Mouse (Mus musculus): ENCODE measurements around the gene Lce1a1.
A peak's percentile ranks its signal among the peaks of the same experiment; 100 is the strongest.

Gene Lce1a1

GRCm38 (mm10) chr3:92648207-92648606, at the start of gene Lce1a1:
Lce1a1 (minus strand) TSS chr3:92648307.
- no peak for DNase-seq (ENCODE audit: low spot score in 2 of 2)

DNA sequence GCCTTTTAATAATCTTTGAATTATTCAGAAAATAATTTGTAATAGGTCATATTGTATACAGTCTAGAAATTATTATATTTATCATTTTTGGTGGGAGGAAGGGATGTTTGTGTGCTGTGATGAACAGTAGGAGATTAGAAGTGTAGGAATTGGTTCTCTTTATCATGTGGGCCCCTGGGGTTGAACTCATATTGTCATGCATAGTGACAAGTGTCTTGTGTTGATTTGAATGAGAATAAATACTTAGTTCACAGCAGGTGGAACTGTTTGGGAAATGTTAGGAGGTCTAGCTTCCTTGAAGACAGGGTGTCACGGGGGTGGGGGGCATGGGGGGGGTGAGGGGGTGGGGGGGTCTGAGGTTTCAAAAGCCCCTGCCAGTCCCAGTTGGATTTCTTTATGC, 46.5 kb upstream of the Lce1a1 start:
- DNase-seq (ENCODE audit: low spot score in 2 of 2): no peak

GRCm38 (mm10) chr3:92691688-92692087, 43.6 kb upstream of the Lce1a1 start:
- DNase-seq (ENCODE audit: low spot score in 2 of 2): no peak

- DNase-seq (ENCODE audit: low spot score in 2 of 2): peak in 1 of 2 experiments; percentile 41
Observed at GRCm38 (mm10) chr3:92689154-92689553, 41.0 kb upstream of the Lce1a1 start.

GRCm38 (mm10) chr3:92687110-92687509, 39.0 kb upstream of the Lce1a1 start, which contains the start of gene Lce1d:
Lce1d (minus strand) TSS chr3:92687210.
- no peak for DNase-seq (ENCODE audit: low spot score in 2 of 2)

GRCm38 (mm10) chr3:92678947-92679346, 30.8 kb upstream of the Lce1a1 start, which contains the start of gene Lce1c:
Lce1c (plus strand) TSS chr3:92679247.
- no peak for DNase-seq (ENCODE audit: low spot score in 2 of 2)

DNA sequence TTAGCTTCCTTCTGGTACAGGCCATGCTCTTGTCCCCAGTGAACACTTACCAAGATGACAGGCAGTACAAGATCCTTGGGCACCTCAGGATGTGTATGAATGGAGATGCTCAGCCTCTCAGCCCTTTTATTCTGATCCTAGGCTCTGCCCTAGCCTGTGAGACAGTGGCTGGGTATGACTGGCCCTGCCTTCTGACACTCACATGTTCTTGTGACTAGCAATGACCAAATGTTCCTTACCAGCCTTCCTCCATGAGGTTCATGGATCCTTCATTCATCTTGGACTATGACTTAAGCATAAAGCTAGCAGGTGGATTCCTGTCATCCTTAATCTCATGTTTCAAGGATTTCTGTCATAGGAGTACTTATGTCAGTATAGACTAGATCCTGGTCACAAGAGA, 22.1 kb upstream of the Lce1a1 start, which contains the start of gene Lce1a2:
TSS of gene Lce1a2 (minus strand) at position 101 of the 400 bp plus-strand sequence.
- DNase-seq (ENCODE audit: low spot score in 2 of 2): no peak

- DNase-seq (ENCODE audit: low spot score in 2 of 2): no peak
Observed at GRCm38 (mm10) chr3:92656826-92657225, 8.7 kb upstream of the Lce1a1 start, which contains the start of gene Lce1b. Lce1b (minus strand) TSS chr3:92656926.

DNA sequence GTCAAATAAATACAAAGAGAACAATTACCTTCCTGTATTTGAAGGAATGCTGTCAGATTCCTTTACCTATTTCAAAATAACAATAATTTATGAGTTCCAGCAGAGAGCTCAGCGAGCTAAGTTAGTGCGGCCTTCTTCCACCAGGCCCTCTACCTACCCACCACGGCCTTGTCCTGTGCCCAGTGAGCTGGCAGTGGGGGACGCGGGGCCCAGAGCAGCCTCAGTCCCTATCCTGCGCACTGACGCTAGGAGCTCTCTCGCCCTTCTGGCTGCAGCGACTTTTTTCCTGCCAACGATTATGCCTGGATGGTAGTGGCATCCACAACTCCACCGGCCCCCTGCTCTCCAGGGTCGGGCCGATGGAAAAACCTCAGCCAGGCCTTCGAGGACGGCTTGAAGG, 8.3 kb downstream of the Lce1a1 start:
- no peak for DNase-seq (ENCODE audit: low spot score in 2 of 2)

DNA sequence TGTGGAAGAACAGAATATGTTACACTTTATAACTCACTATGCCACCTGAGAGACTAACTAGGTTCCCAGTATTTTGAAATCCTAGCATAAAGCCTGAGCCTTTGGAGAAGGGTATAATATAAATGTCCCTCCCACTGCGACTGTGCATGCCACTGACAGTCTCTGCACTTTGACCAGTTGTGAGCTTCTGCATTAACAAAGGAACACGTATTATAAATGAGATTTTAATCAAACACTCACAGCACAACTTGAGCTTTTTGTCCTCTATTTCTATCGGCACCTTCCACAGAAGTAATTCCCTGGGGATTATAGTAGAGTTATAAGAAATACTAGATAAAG, 9.5 kb downstream of the Lce1a1 start:
- no peak for DNase-seq (ENCODE audit: low spot score in 2 of 2)

DNA sequence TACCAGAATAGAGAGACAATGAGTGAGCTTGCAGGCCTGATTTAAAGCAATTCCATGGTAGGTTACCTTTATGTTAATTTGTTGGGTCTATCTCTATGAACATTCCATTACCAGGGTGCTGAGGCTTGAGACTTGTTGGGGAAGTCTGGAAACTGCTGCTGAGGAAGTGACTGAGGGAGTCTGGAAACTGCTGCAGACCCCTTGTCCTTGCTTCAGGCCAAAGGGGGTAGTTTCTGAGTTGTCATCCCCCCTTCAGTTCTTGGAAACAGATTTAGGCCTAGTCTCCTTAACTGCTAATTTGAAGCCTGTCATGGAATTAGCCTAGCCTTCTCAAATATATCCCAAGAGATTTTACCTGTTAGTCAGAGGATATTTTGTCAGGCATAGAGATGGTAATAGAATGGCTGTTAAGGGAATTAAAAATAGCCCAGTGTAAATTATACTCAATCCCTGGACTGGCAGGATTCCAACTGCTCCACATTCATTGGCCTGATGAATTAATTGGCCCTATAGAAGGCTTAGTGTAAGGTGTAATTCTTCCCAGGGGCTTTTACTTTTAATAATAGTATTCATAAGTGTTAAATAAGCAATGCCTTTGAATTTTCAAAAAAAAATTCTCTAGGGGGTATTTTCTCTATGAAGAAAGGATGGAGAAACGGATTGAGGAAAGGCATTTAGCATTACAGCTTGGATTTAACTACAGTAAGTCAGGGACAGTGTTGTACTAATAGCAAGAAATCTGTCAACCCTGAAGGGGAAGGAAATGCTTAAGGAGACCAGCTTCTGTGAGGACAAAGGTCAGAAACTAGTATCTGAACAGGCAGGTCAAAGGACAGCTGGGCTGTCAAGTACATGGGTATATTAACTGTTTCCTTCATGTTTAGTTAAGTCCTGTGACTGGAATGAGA, 10.1 kb downstream of the Lce1a1 start:
- no peak for DNase-seq (ENCODE audit: low spot score in 2 of 2)

DNA sequence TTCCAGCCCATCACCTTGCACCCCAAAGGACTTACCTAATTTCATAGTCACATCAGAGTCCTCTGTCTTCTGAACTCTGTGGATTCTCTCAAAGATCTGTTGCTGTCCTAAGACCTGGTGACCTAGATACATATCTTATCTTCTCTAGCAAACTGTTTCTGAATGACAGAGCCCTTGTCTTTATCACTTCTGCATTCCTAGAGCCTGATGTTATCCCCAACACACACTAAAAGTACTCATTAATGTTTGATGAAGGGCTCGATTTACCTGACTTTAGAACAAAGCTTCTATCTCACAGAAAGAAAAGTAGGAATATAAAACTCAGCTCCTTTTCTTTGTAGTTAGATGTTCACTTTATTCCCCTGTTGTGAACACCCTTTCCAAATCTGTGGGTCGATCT, 26.5 kb downstream of the Lce1a1 start, which contains the start of gene Lce6a:
TSS of gene Lce6a (minus strand) at position 101 of the 400 bp plus-strand sequence.
- DNase-seq (ENCODE audit: low spot score in 2 of 2): no peak

DNA sequence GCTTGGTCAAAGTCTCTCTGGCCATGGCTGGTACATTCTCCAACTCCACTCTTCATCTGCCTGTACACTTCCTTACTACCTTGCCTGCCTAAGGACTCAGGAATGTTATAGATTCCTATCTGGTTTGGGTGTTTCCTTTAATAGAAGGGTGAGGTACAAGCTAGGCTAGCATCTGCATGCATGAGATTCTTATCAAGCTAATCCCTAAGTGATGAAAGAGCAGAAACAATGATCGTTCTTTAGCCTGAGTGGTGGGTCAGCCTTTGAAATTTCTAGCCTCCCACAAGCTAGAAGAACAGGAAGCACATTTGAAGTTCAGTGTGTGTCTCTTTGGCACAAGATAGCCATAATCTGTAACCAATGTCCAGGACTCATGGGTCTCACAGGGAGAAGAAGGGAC, 38.3 kb downstream of the Lce1a1 start:
- no peak for DNase-seq (ENCODE audit: low spot score in 2 of 2)

- no peak for DNase-seq (ENCODE audit: low spot score in 2 of 2)
Observed at GRCm38 (mm10) chr3:92607392-92607791, 40.7 kb downstream of the Lce1a1 start, which contains the start of gene 2210017I01Rik. 2210017I01Rik (minus strand) TSS chr3:92607492.

DNA sequence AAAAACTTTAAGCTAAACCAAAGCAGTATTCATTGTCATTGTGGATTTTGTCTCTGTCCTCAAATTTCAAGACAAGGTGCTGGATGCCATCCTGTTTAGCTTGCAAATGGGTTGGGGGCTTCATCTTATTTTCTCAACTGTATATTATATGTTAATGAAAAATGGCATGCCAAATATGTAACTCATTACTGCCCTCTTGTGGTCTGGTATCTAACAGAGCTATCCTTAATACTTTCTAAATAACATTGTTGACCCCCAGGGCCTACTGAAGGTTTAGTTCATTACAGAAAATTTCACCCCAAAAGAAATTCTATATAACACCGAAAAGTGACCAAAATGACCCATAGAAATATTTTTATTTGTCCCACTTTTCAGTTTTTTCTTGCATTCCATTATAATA, 45.9 kb downstream of the Lce1a1 start:
- DNase-seq (ENCODE audit: low spot score in 2 of 2): no peak

- DNase-seq (ENCODE audit: low spot score in 2 of 2): no peak
Observed at GRCm38 (mm10) chr3:92600456-92600855, 47.7 kb downstream of the Lce1a1 start.

DNA sequence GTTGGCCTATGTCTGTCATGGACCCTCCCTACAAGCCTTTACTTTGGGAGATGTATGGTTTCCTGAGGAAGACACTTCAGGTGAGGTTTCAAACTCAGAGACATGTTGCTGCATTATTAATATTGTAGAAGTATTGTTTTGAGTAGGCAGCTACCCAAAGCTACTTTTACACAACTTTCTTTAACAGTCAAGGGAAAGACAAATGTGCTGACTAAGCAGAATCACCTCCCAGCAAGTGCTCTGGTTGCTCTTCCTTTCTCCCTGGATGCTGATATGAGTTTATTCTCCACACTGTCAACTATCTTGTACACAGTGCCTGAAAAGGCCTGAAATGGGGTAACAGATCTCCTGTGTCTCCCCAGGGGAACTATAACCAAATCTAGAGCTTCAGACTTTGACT, 48.1 kb downstream of the Lce1a1 start:
- DNase-seq (ENCODE audit: low spot score in 2 of 2): no peak

DNA sequence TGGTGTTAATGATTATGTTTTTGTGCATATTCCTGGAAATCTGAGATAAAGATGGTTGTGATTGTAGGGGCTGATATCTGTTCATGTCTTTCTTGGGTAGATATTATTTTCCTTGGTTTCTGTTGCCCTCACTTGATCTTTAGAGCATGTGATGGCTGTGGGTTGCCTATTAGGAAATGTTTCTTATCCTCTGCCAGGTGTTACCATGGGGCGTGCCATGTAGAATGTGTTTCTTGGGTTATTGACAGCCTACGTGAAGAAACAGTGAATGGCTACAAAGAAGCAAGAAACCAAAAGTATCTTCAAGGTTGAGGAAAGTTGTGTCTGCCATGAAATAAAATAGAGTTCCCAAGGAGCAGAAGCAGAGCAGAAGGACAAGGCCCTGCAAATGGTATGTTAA, 49.7 kb downstream of the Lce1a1 start:
- no peak for DNase-seq (ENCODE audit: low spot score in 2 of 2)

Data from spleen, postnatal 4 days (tissue).